Mouse (Mus musculus): ENCODE data around the gene Rho. TPM values are rescaled to one million over a fixed set of nuclear protein-coding genes. Genes with fewer than 3 reads are reported as not detected.

Rho gene
- polyA plus RNA-seq, 1 experiment from 2014 or later = 0.43 TPM

GRCm38 (mm10) chr6:115916611-115917010 is 14.9 kb upstream of the Rho start:
- ATAC-seq (ENCODE audit: low FRiP score) = no peak
- Histone ChIP-seq H3K36me3 (replicated peaks) (peaks cover 7% of the 10 kb centered on the region; the same call in 1 of the 2 replicates), H3K27ac (no peak overlapping the region)

GRCm38 (mm10) chr6:115918615-115919014 is 12.9 kb upstream of the Rho start:
- ATAC-seq (ENCODE audit: low FRiP score) = no peak
- Histone ChIP-seq H3K4me2 (no peak overlapping the region), H3K9me3 (no peaks in the 10 kb centered on the region), H3K9ac (no peak overlapping the region), H3K36me3 (replicated peaks) (peaks cover 7% of the 10 kb centered on the region; the same call in 1 of the 2 replicates), H3K27me3 (no peaks in the 10 kb centered on the region), H3K4me1 (no peaks in the 10 kb centered on the region; the same call in 1 of the 2 replicates), H3K27ac (no peak overlapping the region), H3K4me3 (replicated peaks) (no peak overlapping the region)
- 82% methylated on average over 1 of the region's 1 CpGs for WGBS

More at GRCm38 (mm10) chr6:115916611-115917010, 14.9 kb upstream of the Rho start:
- H3K4me1 ChIP-seq = no peaks in the 10 kb centered on the region; the same call in 1 of the 2 replicates
- no peaks in the 10 kb centered on the region for H3K27me3 ChIP-seq
- no peaks in the 10 kb centered on the region for H3K9me3 ChIP-seq
- WGBS = 93% methylated on average over 5 of the region's 5 CpGs
- no peak overlapping the region for H3K4me3 ChIP-seq (replicated peaks)
- no peak overlapping the region for H3K4me2 ChIP-seq
- H3K9ac ChIP-seq = no peak overlapping the region

- Histone ChIP-seq H3K4me3 (replicated peaks) (no peak overlapping the region), H3K4me1 (no peaks in the 10 kb centered on the region), H3K9ac (no peak overlapping the region), H3K27me3 (no peaks in the 10 kb centered on the region), H3K27ac (no peak overlapping the region), H3K36me3 (replicated peaks) (peaks cover 7% of the 10 kb centered on the region; the same call in 1 of the 2 replicates), H3K9me3 (no peaks in the 10 kb centered on the region), H3K4me2 (no peak overlapping the region)
- ATAC-seq (ENCODE audit: low FRiP score) = no peak
- 87% methylated on average over 5 of the region's 5 CpGs for WGBS
Measured at GRCm38 (mm10) chr6:115919876-115920275, 11.7 kb upstream of the Rho start.

- 67% methylated on average over 6 of the region's 6 CpGs for WGBS
- Histone ChIP-seq H3K27me3 (no peaks in the 10 kb centered on the region), H3K27ac (no peak overlapping the region), H3K4me3 (replicated peaks) (no peak overlapping the region), H3K4me1 (peaks cover 13% of the 10 kb centered on the region; the same call in 1 of the 2 replicates), H3K9ac (no peak overlapping the region), H3K36me3 (replicated peaks) (no peaks in the 10 kb centered on the region), H3K9me3 (no peaks in the 10 kb centered on the region), H3K4me2 (no peak overlapping the region)
- ATAC-seq (ENCODE audit: low FRiP score) = no peak
Measured at GRCm38 (mm10) chr6:115924829-115925228, 6.7 kb upstream of the Rho start.

- Histone ChIP-seq H3K4me3 (replicated peaks) (no peak overlapping the region), H3K27me3 (no peaks in the 10 kb centered on the region), H3K36me3 (replicated peaks) (no peaks in the 10 kb centered on the region), H3K4me2 (no peak overlapping the region), H3K9me3 (no peaks in the 10 kb centered on the region), H3K9ac (no peak overlapping the region), H3K27ac (peak overlapping the region; percentile 74), H3K4me1 (peaks cover 15% of the 10 kb centered on the region)
- ATAC-seq (ENCODE audit: low FRiP score) = no peak
- WGBS = 56% methylated on average over 10 of the region's 10 CpGs
Measured at GRCm38 (mm10) chr6:115926416-115926815, 5.1 kb upstream of the Rho start.

- Histone ChIP-seq H3K9ac (no peak overlapping the region), H3K4me3 (replicated peaks) (no peak overlapping the region), H3K9me3 (no peaks in the 10 kb centered on the region), H3K4me1 (peaks cover 19% of the 10 kb centered on the region), H3K27me3 (no peaks in the 10 kb centered on the region), H3K4me2 (no peak overlapping the region), H3K36me3 (replicated peaks) (no peaks in the 10 kb centered on the region), H3K27ac (peak overlapping the region; percentile 74)
- WGBS = 72% methylated on average over 10 of the region's 10 CpGs
- ATAC-seq (ENCODE audit: low FRiP score) = peak; percentile 42
Measured at GRCm38 (mm10) chr6:115927292-115928242, 4.0 kb upstream of the Rho start.

- Histone ChIP-seq H3K4me2 (no peak overlapping the region), H3K27me3 (no peaks in the 10 kb centered on the region), H3K36me3 (replicated peaks) (no peaks in the 10 kb centered on the region), H3K27ac (no peak overlapping the region), H3K4me1 (peaks cover 19% of the 10 kb centered on the region), H3K9me3 (no peaks in the 10 kb centered on the region), H3K4me3 (replicated peaks) (no peak overlapping the region), H3K9ac (no peak overlapping the region)
- WGBS = 73% methylated on average over 5 of the region's 5 CpGs
- no peak for ATAC-seq (ENCODE audit: low FRiP score)
Measured at GRCm38 (mm10) chr6:115930018-115930417, 1.5 kb upstream of the Rho start.

GRCm38 (mm10) chr6:115932391-115932790 is 843 bp downstream of the Rho start:
- H3K27ac ChIP-seq = no peak overlapping the region
- no peak overlapping the region for H3K4me2 ChIP-seq
- WGBS = 92% methylated on average over 3 of the region's 3 CpGs
- no peak overlapping the region for H3K9ac ChIP-seq
- no peaks in the 10 kb centered on the region for H3K27me3 ChIP-seq
- H3K36me3 ChIP-seq (replicated peaks) = no peaks in the 10 kb centered on the region
- H3K9me3 ChIP-seq = no peaks in the 10 kb centered on the region
- no peak overlapping the region for H3K4me3 ChIP-seq (replicated peaks)
- no peak for ATAC-seq (ENCODE audit: low FRiP score)
- peaks cover 12% of the 10 kb centered on the region for H3K4me1 ChIP-seq

GRCm38 (mm10) chr6:115935544-115935943 is 4.0 kb downstream of the Rho start:
- ATAC-seq (ENCODE audit: low FRiP score) = no peak
- no peaks in the 10 kb centered on the region for H3K36me3 ChIP-seq (replicated peaks)
- no peak overlapping the region for H3K4me3 ChIP-seq (replicated peaks)
- 86% methylated on average over 8 of the region's 8 CpGs for WGBS
- no peak overlapping the region for H3K4me2 ChIP-seq
- H3K9me3 ChIP-seq = no peaks in the 10 kb centered on the region
- no peak overlapping the region for H3K9ac ChIP-seq
- H3K27ac ChIP-seq = no peak overlapping the region
- peaks cover 9% of the 10 kb centered on the region; the same call in 1 of the 2 replicates for H3K4me1 ChIP-seq
- H3K27me3 ChIP-seq = no peaks in the 10 kb centered on the region

- no peak overlapping the region for H3K27ac ChIP-seq
- no peak for ATAC-seq (ENCODE audit: low FRiP score)
- WGBS = 90% methylated on average over 2 of the region's 2 CpGs
- peaks cover 9% of the 10 kb centered on the region; the same call in 1 of the 2 replicates for H3K4me1 ChIP-seq
- no peak overlapping the region for H3K4me2 ChIP-seq
- no peaks in the 10 kb centered on the region for H3K27me3 ChIP-seq
- no peaks in the 10 kb centered on the region for H3K36me3 ChIP-seq (replicated peaks)
- no peak overlapping the region for H3K9ac ChIP-seq
- H3K4me3 ChIP-seq (replicated peaks) = no peak overlapping the region
- H3K9me3 ChIP-seq = no peaks in the 10 kb centered on the region
Measured at GRCm38 (mm10) chr6:115938011-115938410, 6.5 kb downstream of the Rho start.

GRCm38 (mm10) chr6:115938798-115939197 is 7.2 kb downstream of the Rho start:
- Histone ChIP-seq H3K27ac (no peak overlapping the region), H3K4me1 (peaks cover 9% of the 10 kb centered on the region; the same call in 1 of the 2 replicates), H3K9ac (no peak overlapping the region), H3K36me3 (replicated peaks) (no peaks in the 10 kb centered on the region), H3K9me3 (no peaks in the 10 kb centered on the region), H3K27me3 (no peaks in the 10 kb centered on the region), H3K4me2 (no peak overlapping the region), H3K4me3 (replicated peaks) (no peak overlapping the region)
- WGBS = 72% methylated on average over 1 of the region's 1 CpGs
- no peak for ATAC-seq (ENCODE audit: low FRiP score)

- Histone ChIP-seq H3K4me2 (no peak overlapping the region), H3K4me1 (peaks cover 9% of the 10 kb centered on the region; the same call in 1 of the 2 replicates), H3K27me3 (no peaks in the 10 kb centered on the region), H3K9me3 (no peaks in the 10 kb centered on the region), H3K9ac (no peak overlapping the region), H3K27ac (no peak overlapping the region), H3K4me3 (replicated peaks) (no peak overlapping the region), H3K36me3 (replicated peaks) (no peaks in the 10 kb centered on the region)
- WGBS = 84% methylated on average over 1 of the region's 1 CpGs
- no peak for ATAC-seq (ENCODE audit: low FRiP score)
Measured at GRCm38 (mm10) chr6:115940603-115941002, 9.1 kb downstream of the Rho start.
